Mouse (Mus musculus) stomach, embryonic 16.5 days (tissue): ENCODE measurements around the gene Zfp688. TPM values are rescaled to one million over a fixed set of nuclear protein-coding genes. Genes with fewer than 3 reads are reported as not detected.
A peak's percentile ranks its signal among the peaks of the same experiment; 100 is the strongest.
"Not testable (repeated sequence)": the region's sequence is repeated elsewhere in the genome, so short reads cannot be mapped to it uniquely, and the experiment has no call there.

Experiments
- ATAC-seq: fragments of 200-750 bp; cut with Nextera tagmentation; 2 replicates; pipeline ENCODE4 v1.8.0; 2017; ENCODE audit warnings: moderate number of reproducible peaks, moderate TSS enrichment; ENCODE audit not compliant: insufficient read depth, low FRiP score
- H3K27ac ChIP-seq: fragments of 300-500 bp; sonication (generic); 2 replicates; pipeline ENCODE4 v1.5.1; 2014; ENCODE audit warnings: low read length
- H3K27me3 ChIP-seq: fragments of 300-500 bp; sonication (generic); 2 replicates; pipeline ENCODE4 v1.6.1; 2014; ENCODE audit warnings: low read length, control low read depth, mixed read lengths; ENCODE audit not compliant: control insufficient read depth, insufficient read depth
- H3K36me3 ChIP-seq: fragments of 300-500 bp; sonication (generic); 2 replicates; pipeline ENCODE4 v1.6.1; 2014; ENCODE audit warnings: low read length; ENCODE audit not compliant: control insufficient read depth, insufficient read depth
- H3K4me1 ChIP-seq: fragments of 300-500 bp; sonication (generic); 2 replicates; pipeline ENCODE4 v1.6.1; 2014; ENCODE audit warnings: low read length, control low read depth, mixed read lengths; ENCODE audit not compliant: control insufficient read depth, insufficient read depth
- H3K4me2 ChIP-seq: fragments of 300-500 bp; sonication (generic); 2 replicates; pipeline ENCODE4 v1.6.1; 2014; ENCODE audit warnings: low read depth, low read length, mixed read lengths
- H3K4me3 ChIP-seq: fragments of 300-500 bp; sonication (generic); replicated peaks from 2 replicates; pipeline ENCODE4 v1.5.1; 2014; ENCODE audit warnings: mild to moderate bottlenecking, low read length
- H3K9ac ChIP-seq: fragments of 300-500 bp; sonication (generic); 2 replicates; pipeline ENCODE4 v1.6.1; 2014; ENCODE audit warnings: low read length
- H3K9me3 ChIP-seq: fragments of 300-500 bp; sonication (generic); replicated peaks from 2 replicates; pipeline ENCODE4 v1.6.1; 2016; ENCODE audit warnings: low read length, control low read depth; ENCODE audit not compliant: control insufficient read depth
- WGBS: fragments of 180-500 bp; shearing (Covaris S2); extraction: QIAGEN DNeasy Blood & Tissue Kit; methylation state at CpG from one replicate; pipeline ENCODE4 v1.1.7; 2014; 5-methylcytosine and 5-hydroxymethylcytosine counted together
- polyA plus RNA-seq: library from polyadenylated mRNA; unstranded; fragments of >200 nt; fragmentation: Nextera tagmentation; extraction: Ambion mirVana; gene quantifications from 2 replicates; pipeline ENCODE4 v1.2.1, GENCODE M21; 2015

Gene Zfp688
- polyA plus RNA-seq, 1 experiment from 2014 or later, result 21.5 TPM

DNA sequence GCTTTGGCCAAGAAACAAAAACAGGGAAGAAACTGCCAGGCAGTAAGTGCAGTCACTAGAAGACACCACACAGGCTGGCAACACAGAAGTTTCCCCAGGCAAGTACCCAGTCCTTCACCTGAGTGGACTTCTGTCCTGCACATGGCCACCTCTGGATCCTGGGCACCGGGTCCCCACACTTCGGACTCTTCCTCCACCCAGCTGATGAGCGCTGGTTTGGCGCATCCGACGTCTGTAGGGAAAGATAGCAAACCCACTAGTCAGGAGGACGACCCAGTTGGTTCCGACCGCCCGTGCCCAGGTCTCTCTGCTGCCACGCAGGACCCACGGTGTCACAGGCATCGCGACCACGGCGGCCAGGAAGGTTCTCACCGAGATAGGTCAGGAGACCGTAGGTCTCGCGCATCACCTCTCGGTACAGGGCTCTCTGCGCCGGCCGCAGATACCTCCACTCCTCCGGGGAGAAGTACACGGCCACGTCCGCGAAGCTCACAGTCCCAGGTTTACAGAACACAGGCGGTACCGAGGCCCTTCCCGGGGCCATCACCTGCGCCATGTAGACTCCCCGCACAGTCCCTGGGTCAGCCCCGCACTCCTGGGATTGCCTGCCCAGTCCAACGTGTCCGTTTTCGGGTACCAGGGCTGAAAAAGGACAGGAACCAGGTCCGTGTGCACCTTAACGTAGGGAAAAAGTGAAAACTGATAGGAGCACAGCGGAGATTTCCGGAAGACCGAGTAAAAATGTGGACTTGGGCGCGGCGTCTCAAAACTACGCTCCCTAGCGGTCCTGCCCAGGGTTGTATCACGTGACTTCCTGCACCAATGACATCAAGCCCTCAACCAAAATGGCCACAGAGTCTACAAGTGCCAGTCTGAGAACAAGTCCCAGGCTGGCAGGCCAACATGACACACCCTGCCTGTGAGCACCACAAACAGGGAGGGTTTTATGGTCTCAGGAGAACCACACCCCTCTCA lies 46.3 kb downstream of the Zfp688 start, which contains the start of gene Zfp747:
TSS of gene Zfp747 (minus strand) at position 780 of the 975 bp plus-strand sequence.
- H3K9me3 ChIP-seq, H3K4me1 ChIP-seq, H3K36me3 ChIP-seq, H3K27me3 ChIP-seq: not testable (repeated sequence)
- peak within 1 kb of the TSS; percentile 83 for H3K9ac ChIP-seq
- ATAC-seq, result peak; percentile 95
- H3K4me2 ChIP-seq, result peak within 1 kb of the TSS; percentile 60
- H3K4me3 ChIP-seq, result peak within 1 kb of the TSS; percentile 67
- peak within 1 kb of the TSS; percentile 81 for H3K27ac ChIP-seq
- under 1% methylated on average over 49 of the region's 49 CpGs for WGBS

DNA sequence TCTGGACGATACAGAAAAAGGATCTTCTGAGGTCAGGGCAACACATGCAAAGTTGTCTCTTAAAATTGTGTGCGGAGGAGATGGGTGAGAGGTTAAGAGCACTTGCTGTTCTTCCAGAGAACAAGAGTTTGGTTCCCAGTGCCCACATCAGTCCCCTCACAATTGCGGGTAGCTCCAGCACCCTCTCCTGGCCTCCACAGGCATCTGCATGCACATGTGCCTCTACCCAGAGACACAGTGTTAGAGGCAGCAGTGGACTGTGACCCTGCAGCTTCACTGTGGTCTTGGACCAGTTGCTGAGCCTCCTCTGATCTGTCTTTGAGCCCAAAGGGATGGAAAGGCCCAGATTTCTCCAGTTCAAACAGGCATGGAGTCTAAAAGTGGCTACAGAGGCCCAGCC lies 50.0 kb downstream of the Zfp688 start:
- not testable (repeated sequence) for H3K4me2 ChIP-seq, H3K27ac ChIP-seq, H3K4me3 ChIP-seq, H3K9me3 ChIP-seq, H3K36me3 ChIP-seq, H3K27me3 ChIP-seq, H3K4me1 ChIP-seq, ATAC-seq, H3K9ac ChIP-seq
- 87% methylated on average over 3 of the region's 3 CpGs for WGBS

DNA sequence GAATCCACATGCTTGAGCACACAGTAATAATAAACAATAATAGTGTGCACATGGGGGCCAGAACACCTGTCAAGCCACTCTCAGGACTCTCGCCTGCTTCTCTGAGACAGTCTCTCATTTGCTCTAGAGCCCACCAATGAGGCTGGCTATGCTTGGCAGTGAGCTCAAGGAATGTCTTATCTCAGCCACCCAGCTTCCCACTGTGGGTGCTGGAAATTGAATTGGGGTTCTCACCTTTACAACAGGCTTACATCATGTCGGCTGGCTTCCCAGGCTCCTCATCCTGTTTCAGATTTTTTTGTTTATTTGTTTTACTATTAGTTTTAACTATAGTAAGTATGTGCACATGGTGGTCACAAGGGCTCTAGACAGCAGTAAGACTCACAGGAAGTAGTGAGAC lies 50.7 kb downstream of the Zfp688 start:
- no peak overlapping the region for H3K4me3 ChIP-seq
- peaks cover 9% of the 10 kb centered on the region; the same call in 1 of the 2 replicates for H3K36me3 ChIP-seq
- no peaks in the 10 kb centered on the region for H3K27me3 ChIP-seq
- H3K4me1 ChIP-seq, result no peaks in the 10 kb centered on the region
- H3K9me3 ChIP-seq, result no peaks in the 10 kb centered on the region; the same call in 1 of the 2 replicates
- H3K27ac ChIP-seq, result no peak overlapping the region
- H3K4me2 ChIP-seq, result no peak overlapping the region
- 69% methylated on average over 2 of the region's 2 CpGs for WGBS
- no peak overlapping the region for H3K9ac ChIP-seq
- ATAC-seq, result no peak

Other genes starting within 250 kb of the Zfp688 start
- 43.7 and 47.7 TPM in 2 replicates for gene Cd2bp2, start 226.0 kb downstream of the Zfp688 start, polyA plus RNA-seq
- 15.4 and 15.7 TPM in 2 replicates for gene Tbc1d10b, start 213.6 kb downstream of the Zfp688 start, polyA plus RNA-seq
- gene Mylpf, start 213.2 kb downstream of the Zfp688 start, polyA plus RNA-seq, result 23.9 and 312 TPM in 2 replicates
- gene Zfp553, start 189.0 kb downstream of the Zfp688 start, polyA plus RNA-seq, result 27.1 and 28.5 TPM in 2 replicates
- gene Sept1, start 188.9 kb downstream of the Zfp688 start, polyA plus RNA-seq, result 14.7 and 15.0 TPM in 2 replicates
- gene Zfp771, start 177.8 kb downstream of the Zfp688 start, polyA plus RNA-seq, result 35.5 and 37.8 TPM in 2 replicates
- gene Dctpp1, start 161.4 kb downstream of the Zfp688 start, polyA plus RNA-seq, result 131 and 145 TPM in 2 replicates
- 82.2 and 94.3 TPM in 2 replicates for gene Sephs2, start 148.0 kb downstream of the Zfp688 start, polyA plus RNA-seq
- gene Itgal, start 125.8 kb downstream of the Zfp688 start, polyA plus RNA-seq, result 3.1 and 4.0 TPM in 2 replicates
- 12.0 and 13.9 TPM in 2 replicates for gene Zfp768, start 76.5 kb downstream of the Zfp688 start, polyA plus RNA-seq
- gene Zfp747, start 46.0 kb downstream of the Zfp688 start, polyA plus RNA-seq, result 9.6 and 11.1 TPM in 2 replicates
- gene 9130019O22Rik, start 34.9 kb downstream of the Zfp688 start, polyA plus RNA-seq, result 6.2 and 6.7 TPM in 2 replicates
- 6.1 and 9.3 TPM in 2 replicates for gene E430018J23Rik, start 28.4 kb downstream of the Zfp688 start, polyA plus RNA-seq
- 7.1 and 7.6 TPM in 2 replicates for gene Zfp764, start 15.2 kb downstream of the Zfp688 start, polyA plus RNA-seq
- gene Zfp689, start 27.1 kb upstream of the Zfp688 start, polyA plus RNA-seq, result 5.0 and 5.8 TPM in 2 replicates
- 35.9 and 37.8 TPM in 2 replicates for gene Prr14, start 37.5 kb upstream of the Zfp688 start, polyA plus RNA-seq
- gene Fbrs, start 57.1 kb upstream of the Zfp688 start, polyA plus RNA-seq, result 10.5 and 11.1 TPM in 2 replicates
- gene Srcap, start 89.9 kb upstream of the Zfp688 start, polyA plus RNA-seq, result 20.3 and 32.4 TPM in 2 replicates
- gene Gm42715, start 97.5 kb upstream of the Zfp688 start, polyA plus RNA-seq, result 12.3 and 13.2 TPM in 2 replicates
- 10.1 and 14.0 TPM in 2 replicates for gene Tmem265, start 139.3 kb upstream of the Zfp688 start, polyA plus RNA-seq
- 37.6 and 44.1 TPM in 2 replicates for gene Phkg2, start 151.3 kb upstream of the Zfp688 start, polyA plus RNA-seq
- gene Ccdc189, start 166.5 kb upstream of the Zfp688 start, polyA plus RNA-seq, result 6.3 and 8.1 TPM in 2 replicates
- gene Rnf40, start 166.7 kb upstream of the Zfp688 start, polyA plus RNA-seq, result 41.6 and 41.7 TPM in 2 replicates
- 10.4 and 10.9 TPM in 2 replicates for gene Zfp629, start 193.7 kb upstream of the Zfp688 start, polyA plus RNA-seq